Mouse (Mus musculus) small intestine, adult 2 months (tissue): Measurements from ENCODE around the gene Tnni2.

Source experiments
- CTCF ChIP-seq: fragments of 200-500 bp; IDR thresholded peaks from 2 replicates; pipeline ENCODE4 v1.5.1; 2012; ENCODE audit warnings: low read depth, mild to moderate bottlenecking, control low read depth, inconsistent platforms, low read length, moderate library complexity, mixed read lengths; ENCODE audit not compliant: insufficient replicate concordance, insufficient read length; ENCODE audit errors: extremely low read depth
- POLR2A ChIP-seq: fragments of 200-500 bp; IDR thresholded peaks from 2 replicates; pipeline ENCODE4 v1.6.1; 2012; ENCODE audit warnings: low read depth, mild to moderate bottlenecking, control low read depth, inconsistent platforms, low read length, moderate library complexity

- no peak for TF ChIP-seq POLR2A
- TF ChIP-seq CTCF: no peak
Observed at GRCm38 (mm10) chr7:142458026-142458425, 16.4 kb downstream of the Tnni2 start.
